Mouse (Mus musculus): Measurements from ENCODE around the gene Olfr1131.
"Not testable (repeated sequence)": the region's sequence is repeated elsewhere in the genome, so short reads cannot be mapped to it uniquely, and the experiment has no call there.

Olfr1131 gene

GRCm38 (mm10) chr2:87626804-87627203 lies at the start of gene Olfr1131:
Gene Olfr1131, plus strand, starts transcription at chr2:87627104.
- no peak for DNase-seq (ENCODE audit: low spot score)

GRCm38 (mm10) chr2:87605912-87606311 lies 21.0 kb upstream of the Olfr1131 start, which contains the start of gene Olfr1130:
Gene Olfr1130, plus strand, starts transcription at chr2:87606212.
- DNase-seq (ENCODE audit: low spot score): not testable (repeated sequence)

- DNase-seq (ENCODE audit: low spot score): no peak
These were observed 10.5 kb downstream of the Olfr1131 start, which contains the start of gene Olfr1132 for GRCm38 (mm10) chr2:87637435-87637834. Gene Olfr1132, minus strand, starts transcription at chr2:87637535.

- DNase-seq (ENCODE audit: low spot score): no peak
These were observed 15.5 kb downstream of the Olfr1131 start for GRCm38 (mm10) chr2:87642441-87642840.

- DNase-seq (ENCODE audit: low spot score): no peak
These were observed 20.4 kb downstream of the Olfr1131 start, which contains the start of gene Olfr1133 for GRCm38 (mm10) chr2:87647274-87647673. Gene Olfr1133, minus strand, starts transcription at chr2:87647374.

- DNase-seq (ENCODE audit: low spot score): no peak
These were observed 31.5 kb downstream of the Olfr1131 start, which contains the start of gene Olfr1134 for GRCm38 (mm10) chr2:87658360-87658759. Gene Olfr1134, minus strand, starts transcription at chr2:87658460.

- DNase-seq (ENCODE audit: low spot score): no peak
These were observed 46.7 kb downstream of the Olfr1131 start, which contains the start of gene Olfr1135 for GRCm38 (mm10) chr2:87673564-87673963. Gene Olfr1135, minus strand, starts transcription at chr2:87673664.

All from ovary, postnatal 10 days (tissue).